Mouse (Mus musculus): ENCODE measurements around the gene Prcd.
"Not testable (repeated sequence)": the region's sequence is repeated elsewhere in the genome, so short reads cannot be mapped to it uniquely, and the experiment has no call there.

Gene Prcd

GRCm38 (mm10) chr11:116648213-116648921 is 5.0 kb upstream of the Prcd start:
- in situ Hi-C loops (cut with MboI) = loop anchor here (10.0 kb wide), 1 partner anchor 156 kb away; no protein-coding TSS in a partner anchor

- in situ Hi-C loops (cut with MboI) = loop anchor here (10.0 kb wide), 1 partner anchor 156 kb away; no protein-coding TSS in a partner anchor
Observed at GRCm38 (mm10) chr11:116648976-116649375, 4.4 kb upstream of the Prcd start.

- in situ Hi-C loops (cut with MboI) = loop anchor here (10.0 kb wide), 1 partner anchor 155 kb away; no protein-coding TSS in a partner anchor
Observed at GRCm38 (mm10) chr11:116649711-116650337, 3.5 kb upstream of the Prcd start.

GRCm38 (mm10) chr11:116650811-116651210 is 2.5 kb upstream of the Prcd start:
- in situ Hi-C loops (cut with MboI) = no loop called here

- in situ Hi-C loops (cut with MboI) = no loop called here
Observed at GRCm38 (mm10) chr11:116651339-116651738, 2.0 kb upstream of the Prcd start.

GRCm38 (mm10) chr11:116652330-116653098 is 820 bp upstream of the Prcd start:
- in situ Hi-C loops (cut with MboI) = no loop called here

- in situ Hi-C loops (cut with MboI) = no loop called here
Observed at GRCm38 (mm10) chr11:116653709-116654221, 431 bp downstream of the Prcd start.

- in situ Hi-C loops (cut with MboI) = no loop called here
Observed at GRCm38 (mm10) chr11:116654255-116654821, 1.0 kb downstream of the Prcd start, which contains the start of gene Cygb. Cygb (minus strand) TSS chr11:116654313.

- in situ Hi-C loops (cut with MboI) = no loop called here
Observed at GRCm38 (mm10) chr11:116656348-116657191, 3.2 kb downstream of the Prcd start.

GRCm38 (mm10) chr11:116657311-116658223 is 4.2 kb downstream of the Prcd start:
- in situ Hi-C loops (cut with MboI) = no loop called here

- in situ Hi-C loops (cut with MboI) = no loop called here
Observed at GRCm38 (mm10) chr11:116658238-116658637, 4.9 kb downstream of the Prcd start.

GRCm38 (mm10) chr11:116659027-116659621 is 5.8 kb downstream of the Prcd start:
- in situ Hi-C loops (cut with MboI) = no loop called here

GRCm38 (mm10) chr11:116660181-116660580 is 6.8 kb downstream of the Prcd start:
- in situ Hi-C loops (cut with MboI) = no loop called here

- in situ Hi-C loops (cut with MboI) = no loop called here
Observed at GRCm38 (mm10) chr11:116661291-116661947, 8.1 kb downstream of the Prcd start.

- in situ Hi-C loops (cut with MboI) = no loop called here
Observed at GRCm38 (mm10) chr11:116661948-116662377, 8.6 kb downstream of the Prcd start.

GRCm38 (mm10) chr11:116665289-116665688 is 12.0 kb downstream of the Prcd start:
- in situ Hi-C loops (cut with MboI) = no loop called here

- in situ Hi-C loops (cut with MboI) = no loop called here
Observed at GRCm38 (mm10) chr11:116666566-116666965, 13.2 kb downstream of the Prcd start.

GRCm38 (mm10) chr11:116667012-116667411 is 13.7 kb downstream of the Prcd start:
- in situ Hi-C loops (cut with MboI) = not testable (repeated sequence)

- in situ Hi-C loops (cut with MboI) = no loop called here
Observed at GRCm38 (mm10) chr11:116667930-116668329, 14.6 kb downstream of the Prcd start.
